Mouse (Mus musculus) G1E (cell line): ENCODE data around the gene Apba1.

ENCODE experiments used
- CTCF ChIP-seq: IDR thresholded peaks from 2 replicates; pipeline ENCODE4 v1.5.1; 2012; ENCODE audit warnings: low read depth, low read length, inconsistent platforms, mixed read lengths
- GATA1 ChIP-seq: IDR thresholded peaks from 2 replicates; pipeline ENCODE4 v1.6.1; 2012; ENCODE audit warnings: borderline replicate concordance, low read length, inconsistent platforms, mixed read lengths
- GATA2 ChIP-seq: IDR thresholded peaks from 2 replicates; pipeline ENCODE4 v1.6.1; 2012; ENCODE audit warnings: low read depth, low read length, inconsistent platforms, borderline replicate concordance
- POLR2AphosphoS5 ChIP-seq: IDR thresholded peaks from 2 replicates; pipeline ENCODE4 v1.6.1; 2012; ENCODE audit warnings: low read depth, low read length, inconsistent platforms; ENCODE audit not compliant: insufficient replicate concordance
- TAL1 ChIP-seq: conservative IDR thresholded peaks from 2 replicates; pipeline ENCODE4 v1.6.1; 2012; ENCODE audit warnings: low read depth, low read length, inconsistent platforms, mixed read lengths

DNA sequence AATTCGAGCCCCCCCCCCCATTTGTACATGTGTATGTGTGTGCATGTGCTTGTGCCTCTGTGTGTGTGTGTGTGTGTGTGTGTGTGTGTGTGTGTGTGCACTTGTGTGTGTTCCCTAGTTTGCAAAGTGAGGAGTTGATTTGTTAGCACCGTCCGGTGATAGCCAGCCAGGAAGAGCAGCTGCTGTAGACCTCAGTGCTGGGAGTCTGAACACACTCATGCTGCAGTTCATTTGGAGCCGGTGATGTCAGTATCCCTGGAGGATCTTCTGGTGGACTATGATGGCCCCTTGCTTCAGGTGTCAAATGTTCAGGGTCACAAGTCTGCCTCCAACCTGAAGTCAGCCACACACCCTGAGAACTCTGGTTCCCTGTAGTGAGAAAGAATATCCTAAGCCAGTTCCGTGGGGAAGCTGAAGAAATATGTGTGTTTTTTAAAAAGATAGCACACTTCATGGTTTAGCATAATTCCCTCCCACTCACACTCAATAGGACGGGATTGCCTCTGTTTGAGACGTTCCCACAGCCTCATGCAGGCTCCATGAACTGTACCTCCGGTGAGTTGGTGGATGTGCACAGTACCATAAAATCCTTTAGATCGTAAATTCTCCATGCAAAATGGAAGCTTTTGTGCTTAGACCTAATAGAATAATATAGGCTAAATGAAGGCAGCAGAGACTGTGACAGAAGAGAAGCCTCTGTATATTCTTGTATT is 29.9 kb downstream of the Apba1 start:
- TF ChIP-seq CTCF: no peak
- no peak for TF ChIP-seq TAL1
- no peak for TF ChIP-seq GATA1
- TF ChIP-seq GATA2: no peak
- no peak for TF ChIP-seq POLR2AphosphoS5
